Mouse (Mus musculus) MEL (cell line): Measurements from ENCODE around the gene Gcnt2. TPM values are rescaled to one million over a fixed set of nuclear protein-coding genes. Genes with fewer than 3 reads are reported as not detected.
A peak's percentile ranks its signal among the peaks of the same experiment; 100 is the strongest.

ENCODE experiments used
- DNase-seq: peaks from one replicate; pipeline ENCODE4 v3.0.0; 2011; ENCODE audit warnings: low read depth, low spot score
- H3K27ac ChIP-seq: 2 replicates; pipeline ENCODE4 v1.5.1; 2012; ENCODE audit warnings: low read depth, mild to moderate bottlenecking, control low read depth, low read length, moderate library complexity; ENCODE audit not compliant: control insufficient read depth
- H3K27me3 ChIP-seq, 2 experiments: fragments of 150-350 bp in 1 of 2; sonication (generic) in 1 of 2; 2 replicates each; pipeline ENCODE4 v1.6.1; 2012; ENCODE audit warnings: low read length in 2 of 2, mild to moderate bottlenecking in 2 of 2, improper control_type of control experiment in 1 of 2, moderate library complexity in 1 of 2; ENCODE audit not compliant: insufficient read depth in 2 of 2, control insufficient read depth in 1 of 2
- H3K36me3 ChIP-seq, 2 experiments: 2 replicates each; pipeline ENCODE4 v1.6.1; 2012 to 2014; ENCODE audit warnings: low read length in 2 of 2, improper control_type of control experiment in 1 of 2, inconsistent platforms in 1 of 2, mild to moderate bottlenecking in 1 of 2; ENCODE audit not compliant: insufficient read depth in 2 of 2, control insufficient read depth in 1 of 2
- H3K4me1 ChIP-seq, 2 experiments: fragments of 150-350 bp in 1 of 2; sonication (generic) in 1 of 2; 2 replicates each; pipeline ENCODE4 v1.6.1; 2012; ENCODE audit warnings: low read length in 2 of 2, improper control_type of control experiment in 1 of 2, mild to moderate bottlenecking in 1 of 2; ENCODE audit not compliant: insufficient read depth in 2 of 2, control insufficient read depth in 1 of 2
- H3K4me3 ChIP-seq, 2 experiments: fragments of 150-350 bp in 1 of 2; sonication (generic) in 1 of 2; 2 replicates each; pipeline ENCODE4 v1.5.1; 2012; ENCODE audit warnings: low read depth in 2 of 2, low read length in 2 of 2, mild to moderate bottlenecking in 2 of 2, moderate library complexity in 2 of 2, control low read depth in 1 of 2, improper control_type of control experiment in 1 of 2; ENCODE audit not compliant: control insufficient read depth in 1 of 2, insufficient read depth in 1 of 2
- H3K79me2 ChIP-seq: 2 replicates; pipeline ENCODE4 v1.6.1; 2012; ENCODE audit warnings: mild to moderate bottlenecking, low read length, moderate library complexity; ENCODE audit not compliant: control insufficient read depth, poor library complexity, insufficient read depth
- H3K9ac ChIP-seq: 2 replicates; pipeline ENCODE4 v1.6.1; 2012; ENCODE audit warnings: low read depth, mild to moderate bottlenecking, control low read depth, low read length, moderate library complexity; ENCODE audit not compliant: control insufficient read depth, poor library complexity, severe bottlenecking
- H3K9me3 ChIP-seq: fragments of 150-350 bp; sonication (generic); replicated peaks from 2 replicates; pipeline ENCODE4 v1.6.1; 2012; ENCODE audit warnings: mild to moderate bottlenecking, low read length, improper control_type of control experiment, moderate library complexity; ENCODE audit not compliant: insufficient read depth
- BHLHE40 ChIP-seq: IDR thresholded peaks from 2 replicates; pipeline ENCODE4 v1.6.1; 2012; ENCODE audit warnings: low read depth, mild to moderate bottlenecking, inconsistent platforms, low read length, improper control_type of control experiment, borderline replicate concordance
- CHD1 ChIP-seq: IDR thresholded peaks from 2 replicates; pipeline ENCODE4 v1.6.1; 2012; ENCODE audit warnings: low read depth, mild to moderate bottlenecking, inconsistent platforms, low read length, improper control_type of control experiment
- CHD2 ChIP-seq: IDR thresholded peaks from 2 replicates; pipeline ENCODE4 v1.6.1; 2011; ENCODE audit warnings: low read length, improper control_type of control experiment
- CTCF ChIP-seq, 3 experiments: IDR thresholded peaks in 2 of 3; conservative IDR thresholded peaks in 1 of 3; 2 replicates each; pipeline ENCODE4 v1.5.1; 2011 to 2012; ENCODE audit warnings: low read length in 3 of 3, low read depth in 2 of 3, mild to moderate bottlenecking in 2 of 3, improper control_type of control experiment in 1 of 3, inconsistent platforms in 1 of 3, mixed read lengths in 1 of 3, moderate library complexity in 1 of 3; ENCODE audit not compliant: control insufficient read depth in 1 of 3, insufficient read depth in 1 of 3, poor library complexity in 1 of 3, severe bottlenecking in 1 of 3
- E2F4 ChIP-seq: IDR thresholded peaks from 2 replicates; pipeline ENCODE4 v1.6.1; 2011; ENCODE audit warnings: low read depth, low read length, improper control_type of control experiment, borderline replicate concordance
- ELF1 ChIP-seq: IDR thresholded peaks from 2 replicates; pipeline ENCODE4 v1.6.1; 2014; ENCODE audit warnings: low read depth, mild to moderate bottlenecking, inconsistent platforms, low read length, improper control_type of control experiment, moderate library complexity
- EP300 ChIP-seq, 2 experiments: IDR thresholded peaks; 2 replicates each; pipeline ENCODE4 v1.6.1; 2011; ENCODE audit warnings: improper control_type of control experiment in 2 of 2, low read length in 2 of 2, low read depth in 1 of 2, mild to moderate bottlenecking in 1 of 2
- ETS1 ChIP-seq: IDR thresholded peaks from 2 replicates; pipeline ENCODE4 v1.6.1; 2012; ENCODE audit warnings: low read depth, mild to moderate bottlenecking, inconsistent platforms, low read length, improper control_type of control experiment, moderate library complexity
- GABPA ChIP-seq: IDR thresholded peaks from 2 replicates; pipeline ENCODE4 v1.6.1; 2012; ENCODE audit warnings: low read depth, mild to moderate bottlenecking, inconsistent platforms, low read length, improper control_type of control experiment, moderate library complexity
- GATA1 ChIP-seq: IDR thresholded peaks from 2 replicates; pipeline ENCODE4 v1.6.1; 2011; ENCODE audit warnings: low read depth, low read length, improper control_type of control experiment
- HCFC1 ChIP-seq: IDR thresholded peaks from 2 replicates; pipeline ENCODE4 v1.6.1; 2012; ENCODE audit warnings: low read depth, mild to moderate bottlenecking, inconsistent platforms, low read length, improper control_type of control experiment, moderate library complexity
- JUND ChIP-seq: IDR thresholded peaks from 2 replicates; pipeline ENCODE4 v1.6.1; 2011; ENCODE audit warnings: low read depth, mild to moderate bottlenecking, improper control_type of control experiment, low read length
- KAT2A ChIP-seq: conservative IDR thresholded peaks from 2 replicates; pipeline ENCODE4 v1.6.1; 2012; ENCODE audit warnings: low read depth, low read length, improper control_type of control experiment, inconsistent platforms
- MAFK ChIP-seq: IDR thresholded peaks from 2 replicates; pipeline ENCODE4 v1.6.1; 2011; ENCODE audit warnings: low read depth, mild to moderate bottlenecking, low read length, improper control_type of control experiment, borderline replicate concordance
- MAX ChIP-seq: IDR thresholded peaks from 2 replicates; pipeline ENCODE4 v1.6.1; 2011; ENCODE audit warnings: low read length, improper control_type of control experiment
- MAZ ChIP-seq: IDR thresholded peaks from 2 replicates; pipeline ENCODE4 v1.6.1; 2012; ENCODE audit warnings: low read depth, mild to moderate bottlenecking, inconsistent platforms, low read length, improper control_type of control experiment
- MEF2A ChIP-seq: IDR thresholded peaks from 2 replicates; pipeline ENCODE4 v1.6.1; 2014; ENCODE audit warnings: low read depth, mild to moderate bottlenecking, inconsistent platforms, low read length, improper control_type of control experiment; ENCODE audit not compliant: poor library complexity, insufficient replicate concordance, severe bottlenecking; ENCODE audit errors: extremely low read depth
- MXI1 ChIP-seq: IDR thresholded peaks from 2 replicates; pipeline ENCODE4 v1.6.1; 2011; ENCODE audit warnings: mild to moderate bottlenecking, low read depth, low read length, improper control_type of control experiment
- MYB ChIP-seq: IDR thresholded peaks from 2 replicates; pipeline ENCODE4 v1.6.1; 2011; ENCODE audit warnings: mild to moderate bottlenecking, low read depth, low read length, improper control_type of control experiment
- NELFE ChIP-seq: IDR thresholded peaks from 2 replicates; pipeline ENCODE4 v1.6.1; 2011; ENCODE audit warnings: low read depth, low read length, improper control_type of control experiment
- NRF1 ChIP-seq: IDR thresholded peaks from 2 replicates; pipeline ENCODE4 v1.6.1; 2014; ENCODE audit warnings: low read depth, mild to moderate bottlenecking, inconsistent platforms, low read length, improper control_type of control experiment, moderate library complexity; ENCODE audit not compliant: poor library complexity, insufficient read depth, severe bottlenecking
- POLR2A ChIP-seq, 2 experiments: IDR thresholded peaks; 2 replicates each; pipeline ENCODE4 v1.6.1; 2011 to 2012; ENCODE audit warnings: low read length in 2 of 2, mild to moderate bottlenecking in 2 of 2, control low read depth in 1 of 2, improper control_type of control experiment in 1 of 2, low read depth in 1 of 2, moderate library complexity in 1 of 2; ENCODE audit not compliant: control insufficient read depth in 1 of 2, insufficient read depth in 1 of 2, poor library complexity in 1 of 2
- POLR2AphosphoS2 ChIP-seq: IDR thresholded peaks from 2 replicates; pipeline ENCODE4 v1.6.1; 2011; ENCODE audit warnings: low read length, improper control_type of control experiment
- POLR2AphosphoS5 ChIP-seq: IDR thresholded peaks from 2 replicates; pipeline ENCODE4 v1.6.1; 2012; ENCODE audit warnings: low read depth, borderline replicate concordance, mild to moderate bottlenecking, inconsistent platforms, low read length, moderate library complexity, mixed read lengths
- RAD21 ChIP-seq: IDR thresholded peaks from 2 replicates; pipeline ENCODE4 v1.6.1; 2011; ENCODE audit warnings: mild to moderate bottlenecking, low read depth, low read length, improper control_type of control experiment
- RCOR1 ChIP-seq: IDR thresholded peaks from 2 replicates; pipeline ENCODE4 v1.6.1; 2012; ENCODE audit warnings: low read depth, mild to moderate bottlenecking, inconsistent platforms, low read length, improper control_type of control experiment
- SIN3A ChIP-seq: IDR thresholded peaks from 2 replicates; pipeline ENCODE4 v1.6.1; 2012; ENCODE audit warnings: low read length, improper control_type of control experiment, inconsistent platforms
- SMC3 ChIP-seq: IDR thresholded peaks from 2 replicates; pipeline ENCODE4 v1.6.1; 2011; ENCODE audit warnings: low read depth, low read length, improper control_type of control experiment
- TAL1 ChIP-seq: IDR thresholded peaks from 2 replicates; pipeline ENCODE4 v1.6.1; 2012; ENCODE audit warnings: mild to moderate bottlenecking, inconsistent platforms, low read length, moderate library complexity, mixed read lengths
- TBP ChIP-seq: IDR thresholded peaks from 2 replicates; pipeline ENCODE4 v1.8.0; 2011; ENCODE audit warnings: low read depth, low read length, improper control_type of control experiment
- TCF12 ChIP-seq: IDR thresholded peaks from 2 replicates; pipeline ENCODE4 v1.6.1; 2014; ENCODE audit warnings: low read depth, mild to moderate bottlenecking, inconsistent platforms, low read length, improper control_type of control experiment, moderate library complexity
- UBTF ChIP-seq: IDR thresholded peaks from 2 replicates; pipeline ENCODE4 v1.6.1; 2012; ENCODE audit warnings: low read depth, mild to moderate bottlenecking, inconsistent platforms, low read length, improper control_type of control experiment, moderate library complexity, borderline replicate concordance; ENCODE audit not compliant: insufficient read depth
- USF1 ChIP-seq: IDR thresholded peaks from 2 replicates; pipeline ENCODE4 v1.6.1; 2014; ENCODE audit warnings: low read depth, mild to moderate bottlenecking, inconsistent platforms, low read length, improper control_type of control experiment, moderate library complexity
- USF2 ChIP-seq, 2 experiments: IDR thresholded peaks; 2 replicates each; pipeline ENCODE4 v1.6.1; 2011 to 2012; ENCODE audit warnings: improper control_type of control experiment in 2 of 2, low read length in 2 of 2, borderline replicate concordance in 1 of 2, inconsistent platforms in 1 of 2, low read depth in 1 of 2, mild to moderate bottlenecking in 1 of 2; ENCODE audit not compliant: insufficient read depth in 1 of 2
- ZC3H11A ChIP-seq: IDR thresholded peaks from 2 replicates; pipeline ENCODE4 v1.6.1; 2012; ENCODE audit warnings: low read depth, mild to moderate bottlenecking, inconsistent platforms, low read length, improper control_type of control experiment
- ZKSCAN1 ChIP-seq: IDR thresholded peaks from 2 replicates; pipeline ENCODE4 v1.6.1; 2012; ENCODE audit warnings: low read depth, mild to moderate bottlenecking, inconsistent platforms, low read length, improper control_type of control experiment, moderate library complexity
- ZMIZ1 ChIP-seq: IDR thresholded peaks from 2 replicates; pipeline ENCODE4 v1.6.1; 2012; ENCODE audit warnings: low read depth, mild to moderate bottlenecking, inconsistent platforms, low read length, improper control_type of control experiment, moderate library complexity
- ZNF384 ChIP-seq: IDR thresholded peaks from 2 replicates; pipeline ENCODE4 v1.6.1; 2012; ENCODE audit warnings: low read depth, mild to moderate bottlenecking, inconsistent platforms, low read length, improper control_type of control experiment
- polyA plus RNA-seq, 2 experiments: library from polyadenylated mRNA; stranded (reverse) in 1 of 2; unstranded in 1 of 2; fragments of >175 nt in 1 of 2; fragments of >200 nt in 1 of 2; gene quantifications; 2 replicates each; pipeline versions ENCODE4 v1.2.1 to v1.2.4; 2012; ENCODE audit warnings: low replicate concordance in 2 of 2, low read depth in 1 of 2; ENCODE audit not compliant: insufficient read length in 2 of 2, insufficient read depth in 1 of 2, missing spikeins in 1 of 2
- total RNA-seq: library from RNA; depleted of rRNA; stranded (reverse); fragments of 300-350 nt; gene quantifications from 2 replicates; pipeline ENCODE4 v1.2.3, GENCODE M21; 2012

The Gcnt2 gene
- total and polyA plus RNA-seq, 3 experiments = 0.03 to 0.04 TPM; not detected in 1

DNA sequence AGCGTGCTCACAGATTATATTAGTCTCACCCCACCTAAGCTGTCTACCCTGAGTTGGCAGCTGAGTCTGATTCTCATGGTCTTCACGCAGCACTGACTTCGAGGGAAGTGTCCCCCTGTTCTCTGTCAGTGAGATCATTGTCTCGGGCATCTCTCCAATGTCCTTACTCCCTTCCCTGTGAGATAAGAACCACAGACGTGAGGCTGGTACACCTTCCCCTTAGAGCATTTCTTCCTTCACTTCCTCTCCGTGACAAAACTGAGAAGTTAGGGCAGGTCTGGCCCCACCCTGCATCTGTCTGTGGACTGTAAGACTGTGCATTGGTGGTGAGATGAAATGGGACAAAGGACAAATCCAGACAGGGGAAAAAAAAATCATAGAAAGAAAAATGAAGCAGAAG is 13.6 kb upstream of the Gcnt2 start:
- Histone ChIP-seq H3K27ac (no peak overlapping the region), H3K27me3 (peaks cover 1 to 2% of the 10 kb centered on the region in 2 experiments; a peak in 3 of 4 replicates), H3K9ac (no peak overlapping the region), H3K4me1 (peaks cover 0 to 7% of the 10 kb centered on the region in 2 experiments; a peak in 2 of 4 replicates), H3K79me2 (no peaks in the 10 kb centered on the region), H3K9me3 (no peaks in the 10 kb centered on the region), H3K4me3 (no peak overlapping the region), H3K36me3 (peaks cover 0 to 5% of the 10 kb centered on the region in 2 experiments; a peak in 1 of 4 replicates)
- peak; percentile 70 for DNase-seq
- TF ChIP-seq ZC3H11A (no peak), POLR2A (IDR thresholded peaks at IDR 0.05; ENCODE audit: control insufficient read depth in 1 of 2, insufficient read depth in 1 of 2, low read depth in 1 of 2, low read length in 2 of 2, poor library complexity in 1 of 2) (no peak), ZMIZ1 (no peak), TBP (no peak), JUND (0 out of 2 replicates have a peak, but pooled peaks have one; percentile 26), POLR2AphosphoS5 (no peak), USF2 (IDR thresholded peaks at IDR 0.05; ENCODE audit: borderline replicate concordance in 1 of 2, insufficient read depth in 1 of 2, low read depth in 1 of 2, low read length in 2 of 2) (no peak), ZKSCAN1 (no peak), SIN3A (peak; percentile 26; the same call in 1 of the 2 replicates), TAL1 (no peak), MAZ (no peak), CTCF (IDR thresholded peaks at IDR 0.05 in 2 of 3, conservative IDR thresholded peaks at IDR 0.05 in 1 of 3; ENCODE audit: control insufficient read depth in 1 of 3, insufficient read depth in 1 of 3, low read depth in 2 of 3, low read length in 3 of 3, poor library complexity in 1 of 3, severe bottlenecking in 1 of 3) (no peak), CHD2 (no peak), MXI1 (no peak), NELFE (no peak), ELF1 (no peak), UBTF (no peak), E2F4 (no peak), ETS1 (peak; percentile 74), MAFK (no peak), BHLHE40 (0 out of 2 replicates have a peak, but pooled peaks have one; percentile 45), GABPA (no peak), MAX (no peak), HCFC1 (no peak), EP300 (IDR thresholded peaks at IDR 0.05; ENCODE audit: low read depth in 1 of 2, low read length in 2 of 2) (peak; percentile 49 to 66; a peak in 3 of 4 replicates), MEF2A (no peak), KAT2A (no peak), GATA1 (peak; percentile 83), USF1 (no peak), RCOR1 (no peak), SMC3 (no peak), TCF12 (peak; percentile 33), POLR2AphosphoS2 (no peak), MYB (no peak), CHD1 (no peak), NRF1 (no peak), ZNF384 (no peak), RAD21 (no peak)
